Mouse (Mus musculus) telencephalon, adult 2 months (tissue): ENCODE data around the gene Glyctk.
"Not testable (repeated sequence)": the region's sequence is repeated elsewhere in the genome, so short reads cannot be mapped to it uniquely, and the experiment has no call there.

Source experiments
- DNase-seq: peaks from one replicate; pipeline ENCODE4 v3.0.0-alpha.2; 2011; ENCODE audit warnings: low read depth, low spot score

The Glyctk gene

GRCm38 (mm10) chr9:106176769-106177168 lies 18.8 kb upstream of the Glyctk start:
- DNase-seq = no peak

- DNase-seq = no peak
Measured at GRCm38 (mm10) chr9:106175552-106176200, 17.7 kb upstream of the Glyctk start.

GRCm38 (mm10) chr9:106173363-106173762 lies 15.4 kb upstream of the Glyctk start:
- no peak for DNase-seq

GRCm38 (mm10) chr9:106172527-106172926 lies 14.6 kb upstream of the Glyctk start:
- DNase-seq = no peak

- no peak for DNase-seq
Measured at GRCm38 (mm10) chr9:106171346-106172158, 13.6 kb upstream of the Glyctk start.

GRCm38 (mm10) chr9:106170556-106171345 lies 12.8 kb upstream of the Glyctk start, which contains the start of gene Wdr82:
Gene Wdr82, plus strand, starts transcription at chr9:106170928.
- DNase-seq = peak; percentile 80

GRCm38 (mm10) chr9:106169917-106170316 lies 12.0 kb upstream of the Glyctk start:
- no peak for DNase-seq

- DNase-seq = not testable (repeated sequence)
Measured at GRCm38 (mm10) chr9:106169006-106169405, 11.1 kb upstream of the Glyctk start.

GRCm38 (mm10) chr9:106167703-106168102 lies 9.8 kb upstream of the Glyctk start:
- DNase-seq = no peak

GRCm38 (mm10) chr9:106167241-106167640 lies 9.3 kb upstream of the Glyctk start:
- DNase-seq = no peak

- peak; percentile 19 for DNase-seq
Measured at GRCm38 (mm10) chr9:106166709-106167108, 8.8 kb upstream of the Glyctk start.

GRCm38 (mm10) chr9:106160426-106160825 lies 2.5 kb upstream of the Glyctk start:
- no peak for DNase-seq

- DNase-seq = peak; percentile 91
Measured at GRCm38 (mm10) chr9:106159784-106160301, 1.9 kb upstream of the Glyctk start.

GRCm38 (mm10) chr9:106159237-106159636 lies 1.3 kb upstream of the Glyctk start:
- no peak for DNase-seq

- DNase-seq = no peak
Measured at GRCm38 (mm10) chr9:106157623-106157925, 364 bp downstream of the Glyctk start.

- no peak for DNase-seq
Measured at GRCm38 (mm10) chr9:106156921-106157622, 866 bp downstream of the Glyctk start.

- no peak for DNase-seq
Measured at GRCm38 (mm10) chr9:106156419-106156818, 1.5 kb downstream of the Glyctk start.

- DNase-seq = no peak
Measured at GRCm38 (mm10) chr9:106154106-106154505, 3.8 kb downstream of the Glyctk start.

GRCm38 (mm10) chr9:106149399-106149754 lies 8.6 kb downstream of the Glyctk start:
- no peak for DNase-seq

- no peak for DNase-seq
Measured at GRCm38 (mm10) chr9:106148541-106149398, 9.2 kb downstream of the Glyctk start.
